Mouse (Mus musculus): ENCODE results near the gene Rptor. TPM values are rescaled to one million over a fixed set of nuclear protein-coding genes. Genes with fewer than 3 reads are reported as not detected.

Gene Rptor
- polyA plus RNA-seq, 1 experiment from 2014 or later, result 3.1 TPM

DNA sequence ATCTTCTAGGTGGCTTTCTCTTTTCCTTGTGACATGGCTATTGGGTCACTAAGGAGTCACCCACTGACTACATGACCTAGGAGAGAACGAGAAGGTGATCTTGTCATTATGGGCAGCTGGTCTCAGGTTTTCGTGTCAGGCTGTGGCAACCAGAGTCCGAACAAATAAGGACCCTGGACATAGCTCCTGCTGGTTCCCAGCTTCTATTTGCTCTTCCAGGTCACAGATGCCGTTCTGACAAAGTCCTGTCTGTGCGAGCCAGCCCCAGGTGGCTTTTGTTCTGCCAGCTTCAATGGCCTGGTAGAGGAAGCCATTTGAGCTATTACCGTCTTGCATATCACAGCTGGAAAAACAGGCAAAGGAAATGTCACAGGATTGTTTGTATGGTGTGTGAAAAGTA lies 40.4 kb upstream of the Rptor start:
- Histone ChIP-seq H3K36me3 (replicated peaks; ENCODE audit: insufficient read depth, low read length) (no peaks in the 10 kb centered on the region), H3K9me3 (ENCODE audit: low read length) (no peaks in the 10 kb centered on the region), H3K27me3 (ENCODE audit: insufficient read depth, low read length) (peaks cover 19% of the 10 kb centered on the region; the same call in 1 of the 2 replicates), H3K4me3 (ENCODE audit: low read depth, low read length) (no peak overlapping the region), H3K9ac (replicated peaks) (no peak overlapping the region), H3K27ac (ENCODE audit: low read depth) (no peak overlapping the region), H3K4me1 (ENCODE audit: insufficient read depth) (no peaks in the 10 kb centered on the region), H3K4me2 (ENCODE audit: low read depth, low read length) (no peak overlapping the region)
- no peak for DNase-seq
- WGBS (ENCODE audit: insufficient replicate concordance), result 29% methylated on average over 6 of the region's 6 CpGs
- peak; percentile 77 for ATAC-seq
- TF ChIP-seq EP300 (IDR thresholded peaks at IDR 0.05; ENCODE audit: low read depth) (no peak), CTCF (IDR thresholded peaks at IDR 0.05; ENCODE audit: low read depth) (no peak)

- no peak overlapping the region for H3K27ac ChIP-seq (ENCODE audit: low read depth)
- H3K4me1 ChIP-seq (ENCODE audit: insufficient read depth), result no peaks in the 10 kb centered on the region
- no peak for DNase-seq
- TF ChIP-seq EP300 (IDR thresholded peaks at IDR 0.05; ENCODE audit: low read depth), result no peak
- no peak for TF ChIP-seq CTCF (IDR thresholded peaks at IDR 0.05; ENCODE audit: low read depth)
- H3K9ac ChIP-seq (replicated peaks), result no peak overlapping the region
- H3K4me3 ChIP-seq (ENCODE audit: low read depth, low read length), result no peak overlapping the region
- no peak overlapping the region for H3K4me2 ChIP-seq (ENCODE audit: low read depth, low read length)
- 36% methylated on average over 9 of the region's 9 CpGs for WGBS (ENCODE audit: insufficient replicate concordance)
- H3K9me3 ChIP-seq (ENCODE audit: low read length), result no peaks in the 10 kb centered on the region
- H3K36me3 ChIP-seq (replicated peaks; ENCODE audit: insufficient read depth, low read length), result no peaks in the 10 kb centered on the region
- H3K27me3 ChIP-seq (ENCODE audit: insufficient read depth, low read length), result peaks cover 16% of the 10 kb centered on the region; the same call in 1 of the 2 replicates
- no peak for ATAC-seq
These were observed 39.5 kb upstream of the Rptor start for GRCm38 (mm10) chr11:119563166-119563565.

GRCm38 (mm10) chr11:119564383-119564782 lies 38.3 kb upstream of the Rptor start:
- TF ChIP-seq EP300 (IDR thresholded peaks at IDR 0.05; ENCODE audit: low read depth) (no peak), CTCF (IDR thresholded peaks at IDR 0.05; ENCODE audit: low read depth) (no peak)
- Histone ChIP-seq H3K4me2 (ENCODE audit: low read depth, low read length) (no peak overlapping the region), H3K4me1 (ENCODE audit: insufficient read depth) (no peaks in the 10 kb centered on the region), H3K9me3 (ENCODE audit: low read length) (no peaks in the 10 kb centered on the region), H3K27ac (ENCODE audit: low read depth) (no peak overlapping the region), H3K27me3 (ENCODE audit: insufficient read depth, low read length) (peaks cover 16% of the 10 kb centered on the region; the same call in 1 of the 2 replicates), H3K9ac (replicated peaks) (no peak overlapping the region), H3K4me3 (ENCODE audit: low read depth, low read length) (no peak overlapping the region), H3K36me3 (replicated peaks; ENCODE audit: insufficient read depth, low read length) (no peaks in the 10 kb centered on the region)
- WGBS (ENCODE audit: insufficient replicate concordance), result 71% methylated on average over 10 of the region's 10 CpGs
- no peak for DNase-seq
- no peak for ATAC-seq

DNA sequence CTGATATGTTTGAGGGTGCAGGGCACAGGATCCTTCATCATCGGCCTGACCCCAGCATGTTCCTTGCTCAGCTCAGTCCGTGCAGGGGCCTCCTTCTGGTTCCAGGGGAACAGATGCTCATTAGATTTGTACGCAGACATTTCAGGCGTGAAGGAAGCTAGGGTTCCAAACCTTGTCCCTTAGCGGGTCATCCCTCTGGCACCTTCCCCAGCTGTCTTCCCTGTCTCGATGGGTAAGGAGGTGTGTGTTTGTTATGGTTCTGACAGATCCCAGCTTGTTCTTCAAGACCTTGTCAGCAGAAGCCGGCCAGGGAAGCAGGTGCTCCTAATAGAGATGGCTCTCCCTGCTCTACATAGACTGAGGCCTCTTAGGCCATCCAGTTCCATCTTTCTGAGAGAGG lies 37.7 kb upstream of the Rptor start:
- Histone ChIP-seq H3K27ac (ENCODE audit: low read depth) (no peak overlapping the region), H3K4me1 (ENCODE audit: insufficient read depth) (no peaks in the 10 kb centered on the region), H3K9me3 (ENCODE audit: low read length) (no peaks in the 10 kb centered on the region), H3K36me3 (replicated peaks; ENCODE audit: insufficient read depth, low read length) (no peaks in the 10 kb centered on the region), H3K4me2 (ENCODE audit: low read depth, low read length) (no peak overlapping the region), H3K4me3 (ENCODE audit: low read depth, low read length) (no peak overlapping the region), H3K9ac (replicated peaks) (no peak overlapping the region), H3K27me3 (ENCODE audit: insufficient read depth, low read length) (peaks cover 16% of the 10 kb centered on the region; the same call in 1 of the 2 replicates)
- no peak for DNase-seq
- ATAC-seq, result no peak
- 66% methylated on average over 7 of the region's 7 CpGs for WGBS (ENCODE audit: insufficient replicate concordance)
- TF ChIP-seq EP300 (IDR thresholded peaks at IDR 0.05; ENCODE audit: low read depth), result no peak
- no peak for TF ChIP-seq CTCF (IDR thresholded peaks at IDR 0.05; ENCODE audit: low read depth)

- 43% methylated on average over 10 of the region's 10 CpGs for WGBS (ENCODE audit: insufficient replicate concordance)
- H3K27ac ChIP-seq (ENCODE audit: low read depth), result no peak overlapping the region
- no peak overlapping the region for H3K4me3 ChIP-seq (ENCODE audit: low read depth, low read length)
- no peak for ATAC-seq
- no peak overlapping the region for H3K4me2 ChIP-seq (ENCODE audit: low read depth, low read length)
- TF ChIP-seq EP300 (IDR thresholded peaks at IDR 0.05; ENCODE audit: low read depth) (no peak), CTCF (IDR thresholded peaks at IDR 0.05; ENCODE audit: low read depth) (no peak)
- H3K4me1 ChIP-seq (ENCODE audit: insufficient read depth), result no peaks in the 10 kb centered on the region
- DNase-seq, result no peak
- H3K9me3 ChIP-seq (ENCODE audit: low read length), result no peaks in the 10 kb centered on the region
- H3K36me3 ChIP-seq (replicated peaks; ENCODE audit: insufficient read depth, low read length), result no peaks in the 10 kb centered on the region
- H3K27me3 ChIP-seq (ENCODE audit: insufficient read depth, low read length), result peaks cover 14% of the 10 kb centered on the region; the same call in 1 of the 2 replicates
- no peak overlapping the region for H3K9ac ChIP-seq (replicated peaks)
These were observed 37.0 kb upstream of the Rptor start for GRCm38 (mm10) chr11:119565684-119566083.

DNA sequence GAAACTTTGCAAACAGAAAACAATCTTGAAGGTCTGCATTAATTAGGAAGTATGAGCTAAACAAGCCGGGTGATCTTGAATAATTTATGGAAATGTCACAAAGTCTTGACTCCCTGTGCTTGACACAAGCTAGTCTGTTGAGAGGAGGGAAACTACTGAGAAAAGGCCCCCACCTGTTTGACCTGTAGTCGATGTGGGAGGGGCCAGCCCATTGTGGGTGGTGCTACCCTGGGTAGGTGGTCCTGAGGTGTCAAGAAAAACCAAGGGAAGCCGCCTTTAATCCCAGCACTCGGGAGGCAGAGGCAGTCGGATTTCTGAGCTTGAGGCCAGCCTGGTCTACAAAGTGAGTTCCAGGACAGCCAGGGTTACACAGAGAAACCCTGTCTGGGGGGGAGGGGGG lies 36.5 kb upstream of the Rptor start:
- ATAC-seq (no peak), DNase-seq (no peak)
- no peak overlapping the region for H3K9ac ChIP-seq (replicated peaks)
- TF ChIP-seq CTCF (IDR thresholded peaks at IDR 0.05; ENCODE audit: low read depth) (no peak), EP300 (IDR thresholded peaks at IDR 0.05; ENCODE audit: low read depth) (no peak)
- no peaks in the 10 kb centered on the region for H3K9me3 ChIP-seq (ENCODE audit: low read length)
- H3K4me3 ChIP-seq (ENCODE audit: low read depth, low read length), result no peak overlapping the region
- no peak overlapping the region for H3K27ac ChIP-seq (ENCODE audit: low read depth)
- no peaks in the 10 kb centered on the region for H3K36me3 ChIP-seq (replicated peaks; ENCODE audit: insufficient read depth, low read length)
- H3K4me1 ChIP-seq (ENCODE audit: insufficient read depth), result no peaks in the 10 kb centered on the region
- no peak overlapping the region for H3K4me2 ChIP-seq (ENCODE audit: low read depth, low read length)
- H3K27me3 ChIP-seq (ENCODE audit: insufficient read depth, low read length), result peaks cover 12% of the 10 kb centered on the region; the same call in 1 of the 2 replicates
- WGBS (ENCODE audit: insufficient replicate concordance), result 43% methylated on average over 5 of the region's 5 CpGs

Measured in liver, postnatal 0 days (tissue).